Mouse (Mus musculus): ENCODE measurements around the gene Crtam. TPM values are rescaled to one million over a fixed set of nuclear protein-coding genes. Genes with fewer than 3 reads are reported as not detected.

The Crtam gene
- under 1 TPM; 0.14 to 0.18 TPM for total RNA-seq (2021)

- no peak for DNase-seq
- intact Hi-C loops (cut with DNase I) = no loop called here
Observed at GRCm38 (mm10) chr9:41004415-41004814, at the start of gene Crtam. Crtam (minus strand) TSS chr9:41004628.

GRCm38 (mm10) chr9:41054166-41054565 lies 49.7 kb upstream of the Crtam start:
- intact Hi-C loops (cut with DNase I) = no loop called here
- peak; percentile 95 for DNase-seq

- intact Hi-C loops (cut with DNase I) = no loop called here
Observed at GRCm38 (mm10) chr9:41053478-41053877, 49.0 kb upstream of the Crtam start.

GRCm38 (mm10) chr9:41051080-41051932 lies 46.9 kb upstream of the Crtam start:
- intact Hi-C loops (cut with DNase I) = no loop called here
- no peak for DNase-seq

More at GRCm38 (mm10) chr9:41053478-41053877, 49.0 kb upstream of the Crtam start:
- no peak for DNase-seq

GRCm38 (mm10) chr9:41050331-41051079 lies 46.1 kb upstream of the Crtam start:
- DNase-seq = no peak
- intact Hi-C loops (cut with DNase I) = no loop called here

- intact Hi-C loops (cut with DNase I) = loop anchor here (10.0 kb wide), 1 partner anchor 106 kb away; no protein-coding TSS in a partner anchor
- DNase-seq = no peak
Observed at GRCm38 (mm10) chr9:41049282-41049681, 44.9 kb upstream of the Crtam start.

GRCm38 (mm10) chr9:41048820-41049219 lies 44.4 kb upstream of the Crtam start:
- intact Hi-C loops (cut with DNase I) = loop anchor here (10.0 kb wide), 1 partner anchor 106 kb away; no protein-coding TSS in a partner anchor
- DNase-seq = no peak

GRCm38 (mm10) chr9:41048216-41048615 lies 43.8 kb upstream of the Crtam start:
- DNase-seq = no peak
- intact Hi-C loops (cut with DNase I) = loop anchor here (10.0 kb wide), 1 partner anchor 107 kb away; no protein-coding TSS in a partner anchor

GRCm38 (mm10) chr9:41047654-41048053 lies 43.2 kb upstream of the Crtam start:
- no peak for DNase-seq
- intact Hi-C loops (cut with DNase I) = loop anchor here (10.0 kb wide), 1 partner anchor 107 kb away; no protein-coding TSS in a partner anchor

GRCm38 (mm10) chr9:41044626-41045025 lies 40.2 kb upstream of the Crtam start:
- DNase-seq = peak; percentile 88
- intact Hi-C loops (cut with DNase I) = loop anchor here (5.0 to 10.0 kb wide), 2 partner anchors 110 to 138 kb away; no protein-coding TSS in a partner anchor

GRCm38 (mm10) chr9:41043641-41044040 lies 39.2 kb upstream of the Crtam start:
- no peak for DNase-seq
- intact Hi-C loops (cut with DNase I) = loop anchor here (5.0 to 10.0 kb wide), 2 partner anchors 111 to 139 kb away; no protein-coding TSS in a partner anchor

GRCm38 (mm10) chr9:41041404-41041803 lies 37.0 kb upstream of the Crtam start:
- intact Hi-C loops (cut with DNase I) = loop anchor here (5.0 to 10.0 kb wide), 2 partner anchors 113 to 141 kb away; no protein-coding TSS in a partner anchor
- DNase-seq = no peak

GRCm38 (mm10) chr9:41038150-41038664 lies 33.8 kb upstream of the Crtam start:
- no peak for DNase-seq
- intact Hi-C loops (cut with DNase I) = no loop called here

- no peak for DNase-seq
- intact Hi-C loops (cut with DNase I) = no loop called here
Observed at GRCm38 (mm10) chr9:41031590-41032489, 27.4 kb upstream of the Crtam start.

- DNase-seq = no peak
- intact Hi-C loops (cut with DNase I) = no loop called here
Observed at GRCm38 (mm10) chr9:41029827-41030226, 25.4 kb upstream of the Crtam start.

- peak; percentile 68 for DNase-seq
- intact Hi-C loops (cut with DNase I) = no loop called here
Observed at GRCm38 (mm10) chr9:41028470-41028869, 24.0 kb upstream of the Crtam start.

GRCm38 (mm10) chr9:41021690-41022089 lies 17.3 kb upstream of the Crtam start:
- intact Hi-C loops (cut with DNase I) = no loop called here
- DNase-seq = no peak

GRCm38 (mm10) chr9:41020486-41020885 lies 16.1 kb upstream of the Crtam start:
- DNase-seq = no peak
- intact Hi-C loops (cut with DNase I) = no loop called here

- intact Hi-C loops (cut with DNase I) = no loop called here
Observed at GRCm38 (mm10) chr9:41014512-41014911, 10.1 kb upstream of the Crtam start.

GRCm38 (mm10) chr9:41012456-41012855 lies 8.0 kb upstream of the Crtam start:
- intact Hi-C loops (cut with DNase I) = no loop called here
- no peak for DNase-seq

More at GRCm38 (mm10) chr9:41014512-41014911, 10.1 kb upstream of the Crtam start:
- DNase-seq = no peak

Measured in left cerebral cortex, postnatal 4 days (tissue).